Mouse (Mus musculus): ENCODE measurements around the gene Hk1. TPM values are rescaled to one million over a fixed set of nuclear protein-coding genes. Genes with fewer than 3 reads are reported as not detected.

Gene Hk1
- total RNA-seq (2014; fragmentation: Nextera tagmentation) (212 and 217 TPM in 2 replicates), total RNA-seq (2017) (295 and 330 TPM in 2 replicates)

DNA sequence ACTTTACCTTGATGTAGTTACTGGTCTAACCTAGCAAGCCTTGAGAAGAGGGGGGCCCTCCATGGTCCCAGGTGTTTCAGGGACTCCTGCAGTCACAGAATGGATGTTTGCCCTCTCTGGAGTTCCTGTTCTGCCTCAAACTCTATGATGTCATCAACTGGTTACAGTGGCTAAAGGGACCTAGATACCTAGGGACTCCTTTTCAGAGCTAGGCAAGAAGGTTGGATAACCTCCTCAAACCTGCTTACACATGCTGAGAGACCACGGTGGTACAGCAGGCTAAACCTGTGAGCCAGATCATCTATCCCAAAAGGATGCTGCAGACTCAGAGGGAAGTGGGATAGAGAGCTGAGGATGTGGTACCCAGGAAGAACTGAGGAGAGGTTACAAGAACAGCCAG, at the start of gene Hk1:
Gene Hk1 (minus strand): TSS at position 101 of the 400 bp plus-strand sequence.
- ATAC-seq (replicated peaks; ENCODE audit: low FRiP score, low TSS enrichment, poor library complexity, severe bottlenecking): no peak

DNA sequence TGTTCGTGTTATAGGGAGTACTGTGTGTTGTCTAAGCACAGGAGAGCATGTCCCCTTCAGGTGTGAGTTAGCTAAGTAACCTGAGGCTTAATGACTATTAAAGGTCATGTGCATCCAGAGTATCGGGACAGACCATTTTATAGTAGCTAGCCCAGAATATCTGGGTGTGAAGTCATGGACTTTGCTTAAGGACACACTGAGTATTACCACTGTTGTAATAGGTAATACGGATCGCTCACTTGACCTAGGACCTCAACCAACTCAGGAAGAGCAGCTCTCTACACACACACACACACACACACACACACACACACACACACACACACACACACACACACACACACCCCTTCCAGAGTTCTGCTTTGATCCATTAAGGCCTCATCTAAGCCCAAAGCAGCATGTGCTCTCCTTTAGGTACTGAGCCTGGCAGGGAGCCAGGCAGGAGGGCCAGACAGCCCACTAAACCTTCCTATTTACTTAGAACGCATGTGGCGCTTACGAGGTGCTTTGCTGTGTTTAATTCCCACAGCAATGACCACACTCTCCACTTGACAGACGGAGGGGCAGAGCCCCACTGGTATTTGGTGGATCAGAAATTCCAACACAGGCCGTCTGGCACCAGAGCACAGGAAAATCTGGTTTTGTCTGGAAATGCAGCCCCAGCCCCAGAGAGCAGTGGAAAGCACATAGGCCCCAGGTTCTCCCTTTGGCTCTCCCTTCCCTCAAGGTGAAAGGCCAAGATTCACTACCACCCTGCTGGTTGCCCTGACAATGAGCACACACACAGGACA, 45.6 kb upstream of the Hk1 start:
- no peak for ATAC-seq (replicated peaks; ENCODE audit: low FRiP score, low TSS enrichment, poor library complexity, severe bottlenecking)

DNA sequence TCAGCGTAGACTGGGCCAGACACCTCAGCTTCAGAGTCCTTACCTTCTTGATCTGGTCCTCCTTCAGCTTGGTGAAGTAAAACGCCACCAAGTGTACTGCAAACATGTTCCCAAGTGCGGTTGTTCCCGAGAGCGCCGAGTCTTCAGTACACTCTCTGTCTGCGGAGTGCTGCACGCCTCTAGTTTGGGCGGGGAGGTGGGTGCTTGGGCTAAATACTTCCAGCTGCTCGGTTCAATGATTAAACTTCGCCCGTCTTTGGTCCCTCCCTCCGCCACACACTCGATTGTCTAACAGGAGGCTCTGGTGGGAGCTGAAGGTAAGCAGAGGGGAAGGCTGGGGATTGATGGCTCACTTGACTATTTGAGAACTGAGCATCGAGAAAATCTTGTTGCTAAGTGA, 42.5 kb upstream of the Hk1 start, which contains the start of gene Hkdc1:
Gene Hkdc1 (minus strand): TSS at position 237 of the 400 bp plus-strand sequence.
- ATAC-seq (replicated peaks; ENCODE audit: low FRiP score, low TSS enrichment, poor library complexity, severe bottlenecking): no peak

DNA sequence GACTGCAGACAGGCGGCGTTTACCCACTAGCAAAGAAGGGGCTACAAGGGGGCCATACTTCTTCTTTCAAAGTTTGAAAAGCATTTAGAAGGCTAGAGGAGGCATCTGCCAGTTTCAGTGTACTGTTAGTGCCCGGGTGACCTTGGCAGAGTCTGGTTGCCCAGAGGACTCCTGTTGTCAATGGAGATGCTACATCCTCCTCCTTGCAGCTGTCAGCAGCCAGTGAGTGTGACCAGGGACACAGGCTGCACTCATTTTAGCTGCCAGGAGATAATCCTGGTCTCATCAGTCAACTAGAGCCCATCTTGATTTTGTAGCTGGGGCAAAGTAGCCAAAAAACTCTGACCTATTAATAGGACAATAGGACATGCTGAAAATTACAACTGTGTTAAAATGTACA, 41.4 kb upstream of the Hk1 start:
- no peak for ATAC-seq (replicated peaks; ENCODE audit: low FRiP score, low TSS enrichment, poor library complexity, severe bottlenecking)

DNA sequence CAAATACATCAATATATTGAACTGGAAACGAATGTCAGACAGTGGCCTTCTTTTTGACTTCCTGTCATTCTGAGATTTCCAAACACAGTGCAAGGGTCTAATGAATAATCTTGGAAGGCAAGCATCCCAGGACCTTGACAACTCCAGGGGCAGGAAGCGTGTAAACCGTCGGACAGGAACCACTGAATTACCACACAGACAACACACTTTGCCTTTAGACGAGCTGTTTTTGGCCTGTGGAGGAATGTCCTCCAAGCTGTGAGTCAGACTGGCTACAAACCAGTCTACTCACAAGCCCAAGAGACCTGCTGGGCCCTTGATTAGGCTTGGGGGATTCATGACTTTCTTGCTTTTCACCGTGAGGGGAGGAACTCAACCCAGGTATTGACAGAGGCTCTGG, 40.7 kb upstream of the Hk1 start:
- ATAC-seq (replicated peaks; ENCODE audit: low FRiP score, low TSS enrichment, poor library complexity, severe bottlenecking): no peak

DNA sequence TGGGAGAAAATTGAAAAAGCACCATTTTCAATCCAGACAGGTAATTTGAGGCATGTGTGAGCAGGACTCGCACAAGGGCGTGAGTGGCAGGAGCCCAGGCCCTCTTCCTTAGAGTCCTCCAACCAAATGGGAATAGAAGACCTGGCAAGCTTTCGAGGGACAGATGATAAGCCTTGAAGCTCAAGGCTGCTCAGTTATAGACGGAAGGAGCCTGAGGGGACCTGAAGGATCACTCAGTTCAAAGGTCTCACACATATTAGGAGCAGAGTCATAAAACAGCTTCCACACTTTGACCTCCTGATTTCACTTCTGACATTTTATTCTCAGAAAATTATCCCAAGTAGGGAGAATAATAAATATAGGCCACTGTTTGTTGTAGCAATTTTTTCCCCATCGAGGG, 39.7 kb upstream of the Hk1 start:
- ATAC-seq (replicated peaks; ENCODE audit: low FRiP score, low TSS enrichment, poor library complexity, severe bottlenecking): no peak

DNA sequence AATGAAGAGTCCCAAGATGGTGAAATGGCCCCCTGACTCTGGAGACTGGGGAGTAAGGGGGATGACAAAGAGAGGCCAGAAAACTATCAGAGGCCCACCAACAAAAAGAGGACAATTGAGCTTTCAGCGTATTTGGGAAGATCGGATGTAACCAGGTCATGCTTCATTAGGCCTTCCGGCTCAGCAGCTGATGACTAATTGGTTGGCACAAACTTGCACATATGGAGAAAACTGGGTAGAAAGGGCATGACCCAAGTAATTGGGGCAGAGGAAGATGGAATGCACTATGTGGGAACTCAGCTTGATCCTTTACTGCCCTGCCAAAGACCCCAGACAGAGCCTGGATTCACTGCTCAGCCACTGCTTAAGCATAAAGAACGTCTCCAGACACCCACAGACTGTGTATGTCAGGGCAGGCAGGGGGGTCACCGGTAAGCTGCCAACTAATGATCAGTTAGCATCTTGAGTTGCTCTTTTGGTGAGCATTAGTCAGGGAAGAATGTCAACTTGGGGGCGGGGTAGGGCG, 39.2 kb upstream of the Hk1 start:
- ATAC-seq (replicated peaks; ENCODE audit: low FRiP score, low TSS enrichment, poor library complexity, severe bottlenecking): no peak

DNA sequence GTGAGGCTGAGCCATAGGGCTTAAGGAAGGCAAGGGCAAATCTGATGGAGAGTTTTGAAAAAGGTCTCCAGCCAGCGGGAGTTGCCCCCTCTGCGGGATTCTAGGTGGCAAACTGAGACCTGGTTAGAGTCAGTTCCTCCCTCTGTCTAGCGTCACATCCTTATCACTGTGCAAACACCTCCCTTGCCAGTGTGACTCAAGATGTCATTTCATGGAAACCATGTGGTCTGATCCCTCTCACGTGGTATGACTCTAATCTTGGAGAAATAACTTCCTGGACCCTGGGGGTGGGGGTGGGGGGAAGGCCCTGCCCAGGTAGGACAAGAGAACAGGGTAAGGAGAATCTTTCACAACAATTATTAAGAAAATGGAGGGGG, 33.9 kb upstream of the Hk1 start:
- peak; percentile 70 for ATAC-seq (replicated peaks; ENCODE audit: low FRiP score, low TSS enrichment, poor library complexity, severe bottlenecking)

DNA sequence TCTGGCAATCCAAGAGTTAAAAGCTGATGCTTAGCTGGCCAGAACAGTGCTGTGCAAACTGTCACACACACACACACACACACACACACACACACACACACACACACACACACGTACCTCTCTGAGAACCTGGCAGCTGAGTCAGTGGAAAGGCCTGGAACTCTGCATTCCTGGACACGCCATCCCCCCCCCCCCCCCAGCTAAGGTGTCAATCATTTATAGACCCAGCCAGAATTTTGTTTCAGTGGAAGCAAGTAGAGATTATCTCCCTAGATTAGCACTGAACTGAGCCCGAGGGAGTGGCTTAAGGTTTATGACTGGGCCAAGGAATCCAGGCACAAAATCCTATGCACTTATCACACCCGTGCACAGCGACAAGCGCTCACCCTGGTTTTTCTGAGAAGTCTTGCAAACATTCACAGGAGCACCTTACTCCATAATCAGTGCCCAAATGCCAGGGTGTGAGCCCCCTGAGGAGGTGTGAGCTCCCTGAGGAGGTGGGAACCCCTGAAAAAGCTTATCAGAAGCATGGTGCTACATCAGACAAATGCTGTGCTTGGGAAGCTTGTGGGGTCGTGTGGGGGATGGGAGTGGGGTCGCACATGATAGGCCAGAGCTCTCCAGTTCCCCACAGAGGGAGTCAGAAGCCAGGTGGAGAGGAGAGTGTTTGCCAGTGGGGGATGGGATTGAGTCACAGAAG, 33.3 kb upstream of the Hk1 start:
- ATAC-seq (replicated peaks; ENCODE audit: low FRiP score, low TSS enrichment, poor library complexity, severe bottlenecking): no peak

DNA sequence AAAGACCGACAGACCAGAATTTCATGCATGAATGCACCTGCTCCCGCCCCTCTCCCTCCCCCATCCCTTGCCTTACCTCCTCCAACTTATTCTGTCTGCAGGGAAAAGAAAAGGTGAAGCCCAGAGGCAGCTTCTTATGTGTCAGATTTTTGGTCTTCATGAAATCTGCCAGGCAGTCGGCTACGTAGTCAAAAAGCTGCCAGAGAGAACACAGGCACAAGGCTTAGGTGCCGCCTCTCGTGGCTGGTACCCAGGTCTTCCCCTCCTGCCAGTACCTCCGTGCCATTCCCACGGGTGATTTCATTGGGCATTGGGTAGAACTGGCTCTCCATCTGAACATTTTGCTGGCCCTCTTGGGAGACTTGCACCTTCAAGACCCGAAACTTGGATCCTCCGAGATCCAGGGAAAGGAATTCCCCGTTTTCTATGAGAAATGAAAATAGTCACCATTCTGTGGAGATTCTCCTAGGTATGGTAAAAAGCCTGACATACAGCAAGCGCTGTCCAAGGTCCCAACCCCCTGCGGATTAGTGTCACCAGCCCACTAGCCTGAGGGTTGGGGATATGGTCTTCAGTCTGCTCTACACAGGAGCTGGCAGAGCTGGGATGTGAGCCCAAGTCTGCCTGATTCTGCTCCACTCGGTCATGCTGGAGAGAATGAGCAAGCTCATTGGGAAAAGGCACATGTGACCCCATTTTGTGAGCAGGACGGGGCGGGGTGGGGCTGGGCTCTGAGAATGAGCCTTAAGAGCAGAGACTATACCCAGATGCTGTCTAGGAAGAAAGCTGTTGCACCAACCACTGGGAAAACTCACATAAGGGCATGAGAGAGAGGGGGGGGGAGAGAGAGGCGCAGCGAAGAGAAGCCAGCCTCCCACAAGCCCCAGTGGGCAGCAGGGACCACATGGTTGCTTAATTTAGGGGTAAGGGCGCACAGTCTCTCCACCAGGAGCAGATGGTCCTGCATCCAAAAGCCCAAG, 32.0 kb upstream of the Hk1 start:
- ATAC-seq (replicated peaks; ENCODE audit: low FRiP score, low TSS enrichment, poor library complexity, severe bottlenecking): no peak

DNA sequence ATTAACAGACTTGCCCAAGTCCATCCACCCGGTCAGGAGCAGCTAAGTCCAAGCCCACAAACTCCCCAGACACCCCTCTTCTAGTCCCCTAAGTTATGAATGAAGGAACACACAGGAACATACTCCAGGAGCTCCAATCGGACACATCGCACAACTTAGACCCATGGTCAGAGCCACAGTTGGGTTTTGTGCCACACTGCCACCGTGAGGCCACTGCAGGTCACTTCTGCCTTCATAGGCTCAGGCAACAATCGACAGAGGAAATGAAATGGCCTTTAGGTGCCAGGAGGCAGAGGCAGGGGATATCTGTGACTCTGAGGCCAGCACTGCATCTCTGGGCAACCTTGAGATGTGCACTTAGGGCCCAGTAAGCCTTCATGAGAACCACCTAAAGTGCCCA, 31.2 kb upstream of the Hk1 start:
- peak; percentile 77 for ATAC-seq (replicated peaks; ENCODE audit: low FRiP score, low TSS enrichment, poor library complexity, severe bottlenecking)

DNA sequence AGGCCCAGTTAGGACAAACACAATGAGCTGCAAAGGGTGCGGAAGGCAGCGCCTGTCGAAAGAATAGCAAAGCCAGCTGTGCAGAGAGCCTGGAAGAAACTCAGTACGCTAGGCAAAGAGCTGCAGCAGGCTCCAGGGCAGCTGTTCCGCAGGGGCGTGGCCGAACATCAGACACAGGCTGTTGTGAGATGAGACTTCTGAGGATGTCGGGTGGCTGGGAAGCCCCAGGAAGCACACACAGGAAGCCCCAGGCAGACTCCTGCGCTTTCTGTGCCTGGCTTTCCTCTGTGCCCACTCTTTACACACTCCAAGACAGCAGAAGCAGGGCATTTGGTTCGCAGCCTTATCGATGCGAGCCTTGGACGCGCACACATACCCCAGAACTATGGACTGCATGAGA, 25.2 kb upstream of the Hk1 start:
- peak; percentile 38; the same call in 1 of the 2 replicates for ATAC-seq (replicated peaks; ENCODE audit: low FRiP score, low TSS enrichment, poor library complexity, severe bottlenecking)

DNA sequence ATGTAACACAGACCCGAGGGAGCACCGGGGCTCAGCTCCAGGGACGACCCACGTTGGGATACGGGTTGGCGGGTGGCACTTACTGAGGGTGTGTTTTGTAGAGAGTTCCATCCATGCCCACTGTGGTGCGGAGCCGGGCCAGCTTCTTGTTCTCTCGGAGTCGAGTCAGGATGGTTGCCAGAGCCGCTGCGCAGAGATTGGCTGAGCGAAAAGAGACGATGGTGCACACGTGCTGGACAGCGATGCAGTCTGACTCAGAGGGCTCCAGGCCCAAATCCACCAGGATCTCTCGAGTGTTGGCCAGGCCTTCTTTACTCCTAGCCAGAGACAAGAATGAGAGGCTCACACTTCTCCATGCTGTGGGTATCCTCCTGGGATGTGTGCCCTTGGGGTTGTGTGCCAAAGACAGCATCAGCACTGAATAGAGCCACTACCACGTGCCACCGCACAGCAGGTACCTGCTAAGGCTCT, 22.0 kb upstream of the Hk1 start:
- no peak for ATAC-seq (replicated peaks; ENCODE audit: low FRiP score, low TSS enrichment, poor library complexity, severe bottlenecking)

DNA sequence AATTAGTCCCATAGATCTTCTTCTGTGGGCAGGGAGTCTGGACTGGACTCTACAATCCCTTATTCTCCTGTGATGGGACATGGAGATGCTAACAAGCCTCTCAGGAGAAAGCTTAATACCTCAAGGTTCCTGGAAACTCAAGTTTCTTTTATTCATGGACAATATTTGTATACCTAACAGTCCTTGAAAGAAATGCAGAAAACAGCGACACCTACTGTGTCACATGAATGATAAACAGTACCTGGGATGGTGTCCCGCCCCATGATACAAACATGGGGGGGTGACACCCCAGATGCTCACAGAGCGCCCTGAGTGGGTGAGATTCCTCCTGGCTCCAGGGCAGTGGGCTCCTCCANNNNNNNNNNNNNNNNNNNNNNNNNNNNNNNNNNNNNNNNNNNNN, 3.3 kb upstream of the Hk1 start:
- no peak for ATAC-seq (replicated peaks; ENCODE audit: low FRiP score, low TSS enrichment, poor library complexity, severe bottlenecking)

DNA sequence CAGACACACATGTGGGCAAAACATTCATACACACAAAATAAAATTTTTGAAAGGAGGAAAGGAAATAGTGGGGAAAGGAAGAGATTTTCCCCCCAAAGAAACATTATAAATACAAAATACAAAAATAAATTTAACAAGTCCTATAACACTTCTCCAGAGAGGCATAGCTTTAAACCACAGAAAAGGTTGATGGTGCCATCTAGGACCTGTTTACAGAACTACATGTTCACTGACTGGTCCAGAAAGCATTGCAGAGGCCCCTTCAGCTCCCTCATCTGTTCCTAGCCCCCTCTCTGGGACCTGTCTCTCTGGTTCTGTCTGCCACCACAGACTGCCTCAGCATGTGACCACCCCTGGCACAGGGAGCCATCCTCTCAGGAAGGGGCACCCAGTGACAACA, 1.2 kb upstream of the Hk1 start:
- ATAC-seq (replicated peaks; ENCODE audit: low FRiP score, low TSS enrichment, poor library complexity, severe bottlenecking): peak; percentile 43; the same call in 1 of the 2 replicates

DNA sequence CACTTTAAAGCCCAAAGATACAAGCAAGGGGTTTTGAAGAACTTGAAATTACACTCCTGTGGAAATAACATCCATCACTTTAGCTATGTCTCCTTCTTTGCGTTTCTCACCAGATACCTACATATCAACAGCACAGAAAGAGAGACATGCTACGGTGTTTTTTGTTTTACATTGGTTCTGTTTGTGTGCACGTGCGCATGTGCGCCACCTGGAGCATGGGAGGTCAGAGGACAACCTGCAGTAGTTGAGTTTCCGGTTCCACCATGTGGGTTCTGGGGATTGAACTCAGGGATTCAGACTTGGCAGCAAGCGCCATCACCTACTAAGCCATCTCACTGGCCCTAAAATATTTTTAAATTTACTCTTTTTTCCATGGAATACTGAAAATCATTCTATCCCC, 20.9 kb downstream of the Hk1 start:
- no peak for ATAC-seq (replicated peaks; ENCODE audit: low FRiP score, low TSS enrichment, poor library complexity, severe bottlenecking)

DNA sequence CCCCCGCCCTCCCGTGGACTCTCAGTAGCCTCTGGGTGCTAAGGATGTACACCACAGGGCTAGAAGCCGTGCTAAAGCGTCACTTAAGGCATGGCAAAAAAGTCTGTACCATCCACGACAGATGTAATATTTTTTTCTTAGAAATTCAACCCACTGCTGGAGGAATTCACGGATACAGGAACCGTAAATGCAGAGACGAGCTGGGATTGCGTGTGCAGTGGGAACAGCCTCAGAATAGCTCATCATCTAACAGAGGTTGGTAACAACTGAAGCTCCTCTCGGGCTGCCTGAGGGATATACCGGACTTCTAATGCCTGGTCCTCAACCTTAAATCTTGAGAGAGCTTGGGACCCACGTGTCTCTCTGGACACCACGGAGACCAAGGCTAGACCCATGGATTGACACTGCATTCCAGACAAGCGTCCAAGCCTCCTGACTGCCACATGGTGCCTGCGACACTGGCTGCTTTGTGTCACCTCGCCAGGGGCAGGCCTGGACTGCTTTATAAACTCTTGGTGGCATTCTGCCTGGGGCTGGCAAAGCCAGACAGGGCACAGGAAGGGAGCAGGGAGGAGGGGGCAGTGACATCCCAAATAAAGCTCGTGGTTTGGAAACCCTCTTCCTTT, 23.5 kb downstream of the Hk1 start:
- no peak for ATAC-seq (replicated peaks; ENCODE audit: low FRiP score, low TSS enrichment, poor library complexity, severe bottlenecking)

DNA sequence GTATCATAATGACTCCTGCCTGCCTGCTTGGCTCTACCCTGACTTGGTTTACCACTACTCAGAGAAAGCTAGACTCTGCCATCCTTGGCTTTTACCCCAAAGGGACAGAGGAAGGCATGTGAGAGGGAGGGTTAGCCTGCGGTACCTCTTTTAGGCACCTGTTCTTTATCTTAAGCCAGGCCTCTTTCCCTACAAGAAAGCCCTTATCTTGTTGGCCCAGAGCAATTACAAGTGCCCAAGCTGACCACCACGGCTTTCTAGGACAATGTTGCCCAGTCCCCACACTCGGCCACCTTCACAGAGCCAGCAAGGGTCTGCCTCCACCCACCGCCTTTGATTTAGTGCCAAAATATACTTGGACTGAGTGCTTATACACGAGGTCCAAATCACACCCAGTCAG, 34.6 kb downstream of the Hk1 start:
- ATAC-seq (replicated peaks; ENCODE audit: low FRiP score, low TSS enrichment, poor library complexity, severe bottlenecking): no peak
